Mouse (Mus musculus): ENCODE measurements around the gene Klf1. TPM values are rescaled to one million over a fixed set of nuclear protein-coding genes. Genes with fewer than 3 reads are reported as not detected.

Gene Klf1
- total RNA-seq, 2 experiments from 2014 or later: not detected

DNA sequence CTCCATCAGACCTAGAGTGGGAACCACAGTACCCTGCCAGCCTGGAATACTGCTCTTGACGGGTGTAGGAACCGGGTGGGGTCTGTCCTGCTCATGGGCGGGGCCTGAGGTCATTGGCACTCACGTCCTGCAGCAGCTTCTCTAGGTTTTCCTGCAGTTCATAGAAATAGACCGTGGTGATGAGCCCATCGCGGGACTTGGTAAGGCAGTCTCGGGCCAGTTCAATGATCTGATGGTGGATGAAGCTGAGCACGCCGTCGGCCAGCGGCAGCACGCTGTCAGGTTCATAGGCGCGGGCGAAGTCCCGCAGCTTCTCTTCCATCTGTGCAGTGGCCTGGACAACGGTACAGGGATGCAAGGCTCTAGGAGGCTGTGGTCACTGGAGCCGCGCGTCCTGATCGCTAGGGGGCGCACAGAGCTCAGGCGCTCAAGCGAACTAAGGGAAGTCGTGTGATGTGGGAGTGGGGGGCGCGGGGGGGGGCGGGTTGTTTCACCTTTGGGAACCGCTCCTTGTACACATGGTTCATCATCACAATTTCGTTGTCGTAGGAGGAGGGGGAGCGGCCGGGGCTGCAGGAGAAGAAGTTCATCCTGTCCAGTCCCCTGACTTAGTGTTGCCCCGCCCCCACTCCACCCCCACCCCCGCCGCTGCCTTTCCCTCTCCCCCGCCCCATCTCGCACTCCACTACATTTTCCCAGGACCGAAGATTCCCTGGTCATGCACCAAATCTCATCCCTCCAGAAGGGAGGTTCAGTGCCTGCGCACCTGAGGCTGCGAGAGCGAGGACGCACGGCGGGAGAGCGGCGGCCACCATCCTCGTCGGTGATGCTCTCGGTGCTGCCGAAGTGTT is 27.0 kb downstream of the Klf1 start:
- intact Hi-C loops (cut with DNase I): no loop called here
- peak; percentile 70 to 77 for DNase-seq (ENCODE audit: low spot score in 2 of 2)

GRCm38 (mm10) chr8:84930582-84930981 is 28.9 kb downstream of the Klf1 start:
- no peak for DNase-seq (ENCODE audit: low spot score in 2 of 2)
- intact Hi-C loops (cut with DNase I): no loop called here

GRCm38 (mm10) chr8:84933767-84934559 is 32.2 kb downstream of the Klf1 start:
- intact Hi-C loops (cut with DNase I): no loop called here
- peak; percentile 42 to 77 for DNase-seq (ENCODE audit: low spot score in 2 of 2)

GRCm38 (mm10) chr8:84934860-84935259 is 33.1 kb downstream of the Klf1 start:
- peak; percentile 55 to 60 for DNase-seq (ENCODE audit: low spot score in 2 of 2)
- intact Hi-C loops (cut with DNase I): no loop called here

GRCm38 (mm10) chr8:84935489-84935888 is 33.8 kb downstream of the Klf1 start:
- DNase-seq (ENCODE audit: low spot score in 2 of 2): no peak
- intact Hi-C loops (cut with DNase I): no loop called here

- intact Hi-C loops (cut with DNase I): no loop called here
- DNase-seq (ENCODE audit: low spot score in 2 of 2): no peak
Observed at GRCm38 (mm10) chr8:84936041-84936961, 34.6 kb downstream of the Klf1 start.

DNA sequence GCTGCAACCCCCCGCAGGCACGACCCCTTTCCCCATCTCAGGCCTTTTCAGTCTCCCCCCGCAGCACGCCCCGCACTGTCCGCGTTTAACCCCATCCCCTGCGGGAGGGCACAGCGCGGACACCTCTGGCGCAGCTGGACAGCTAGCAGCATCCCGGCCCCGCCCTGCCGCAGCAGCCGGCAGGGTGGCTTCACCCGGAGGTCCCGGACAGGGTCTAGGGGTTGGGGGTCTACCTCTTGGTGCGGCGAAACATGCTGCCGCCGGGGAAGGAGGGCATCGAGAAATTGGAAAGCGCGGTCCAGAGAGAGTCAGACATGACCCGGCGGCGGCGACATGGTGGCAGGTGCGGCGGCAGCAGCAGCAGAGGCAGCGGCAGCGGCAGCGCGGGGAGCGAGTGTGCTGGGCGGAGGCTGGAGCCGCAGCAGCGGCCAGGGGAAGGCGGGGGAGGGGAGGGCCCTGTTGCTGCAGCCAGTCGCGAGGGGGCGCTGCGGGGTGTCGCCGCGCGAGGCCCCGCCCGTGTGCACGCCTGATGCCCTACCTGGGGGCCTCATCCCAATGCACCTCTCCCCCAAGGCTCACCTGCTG is 35.3 kb downstream of the Klf1 start, which contains the start of gene Mast1:
Gene Mast1 (minus strand): TSS at position 398 of the 585 bp plus-strand sequence.
- peak; percentile 62 to 81 for DNase-seq (ENCODE audit: low spot score in 2 of 2)
- intact Hi-C loops (cut with DNase I): no loop called here

GRCm38 (mm10) chr8:84937620-84938485 is 36.1 kb downstream of the Klf1 start:
- intact Hi-C loops (cut with DNase I): no loop called here
- DNase-seq (ENCODE audit: low spot score in 2 of 2): no peak

- intact Hi-C loops (cut with DNase I): no loop called here
- no peak for DNase-seq (ENCODE audit: low spot score in 2 of 2)
Observed at GRCm38 (mm10) chr8:84943699-84944098, 42.0 kb downstream of the Klf1 start.

- intact Hi-C loops (cut with DNase I): no loop called here
- peak; percentile 79 to 86 for DNase-seq (ENCODE audit: low spot score in 2 of 2)
Observed at GRCm38 (mm10) chr8:84944478-84945160, 42.9 kb downstream of the Klf1 start.

- intact Hi-C loops (cut with DNase I): no loop called here
- peak; percentile 86 to 91 for DNase-seq (ENCODE audit: low spot score in 2 of 2)
Observed at GRCm38 (mm10) chr8:84945235-84945632, 43.5 kb downstream of the Klf1 start.

- intact Hi-C loops (cut with DNase I): no loop called here
Observed at GRCm38 (mm10) chr8:84945633-84946527, 44.2 kb downstream of the Klf1 start.

GRCm38 (mm10) chr8:84946528-84947240 is 45.0 kb downstream of the Klf1 start, which contains the start of gene Rtbdn:
Gene Rtbdn (plus strand): TSS chr8:84946991.
- intact Hi-C loops (cut with DNase I): no loop called here
- no peak for DNase-seq (ENCODE audit: low spot score in 2 of 2)

More at GRCm38 (mm10) chr8:84945633-84946527, 44.2 kb downstream of the Klf1 start:
- DNase-seq (ENCODE audit: low spot score in 2 of 2): peak in 1 of 2 experiments; percentile 66

- intact Hi-C loops (cut with DNase I): no loop called here
- no peak for DNase-seq (ENCODE audit: low spot score in 2 of 2)
Observed at GRCm38 (mm10) chr8:84947241-84947545, 45.5 kb downstream of the Klf1 start.

GRCm38 (mm10) chr8:84949753-84950152 is 48.0 kb downstream of the Klf1 start:
- DNase-seq (ENCODE audit: low spot score in 2 of 2): no peak
- intact Hi-C loops (cut with DNase I): no loop called here

- no peak for DNase-seq (ENCODE audit: low spot score in 2 of 2)
- intact Hi-C loops (cut with DNase I): no loop called here
Observed at GRCm38 (mm10) chr8:84952612-84953255, 51.0 kb downstream of the Klf1 start.
